Mouse (Mus musculus) cortical plate, adult 2 months (tissue): Measurements from ENCODE around the gene Gucd1.

ENCODE experiments used
- CTCF ChIP-seq: fragments of 200-500 bp; IDR thresholded peaks from 2 replicates; pipeline ENCODE4 v1.5.1; 2011; ENCODE audit warnings: mild to moderate bottlenecking, control low read depth, low read length; ENCODE audit not compliant: insufficient read depth; ENCODE audit errors: extremely low read depth
- POLR2A ChIP-seq: fragments of 200-500 bp; IDR thresholded peaks from 2 replicates; pipeline ENCODE4 v1.6.1; 2011; ENCODE audit warnings: mild to moderate bottlenecking, low read length, control low read depth; ENCODE audit not compliant: insufficient read depth; ENCODE audit errors: extremely low read depth

DNA sequence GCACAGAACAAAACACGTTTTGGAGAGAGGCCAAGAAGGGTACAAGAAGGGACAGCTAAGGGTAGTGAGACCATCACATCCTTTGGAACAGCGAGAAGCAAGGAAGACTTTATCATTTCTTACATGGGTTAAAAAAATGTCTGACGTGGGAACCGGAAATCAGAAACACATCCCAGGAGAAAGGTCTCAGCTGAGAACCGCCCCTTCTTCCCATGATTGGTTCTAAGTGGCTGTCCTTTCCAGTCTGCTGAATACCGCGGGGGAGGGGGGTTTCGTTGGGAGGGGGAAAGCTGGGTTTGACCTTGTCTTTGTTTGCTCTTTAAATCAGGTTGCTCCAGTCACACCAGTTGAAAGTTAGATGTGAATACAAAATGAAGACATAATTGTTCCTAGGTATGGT lies 72.7 kb downstream of the Gucd1 start:
- TF ChIP-seq CTCF: no peak
- TF ChIP-seq POLR2A: no peak
